Comparison of ENCODE assay signal across 36 mouse cellular contexts in genomic region chr6:38149483-38149882, GRCm38 (mm10). TPM values are rescaled to one million over a fixed set of nuclear protein-coding genes. Genes with fewer than 3 reads are reported as not detected.
"Had no signal": no experiment of that assay in that cellular context is flagged by ENCODE, and none has a peak within 500 bp of the region (broad histone marks: within the 10 kb centered on the region; RNA-seq: fewer than 3 reads in every experiment).

No protein-coding gene starts in this region.

- H3K4me2 ChIP-seq: embryonic facial prominence, embryonic 12.5 days; embryonic facial prominence, embryonic 13.5 days; embryonic facial prominence, embryonic 15.5 days; forebrain, embryonic 12.5 days; forebrain, embryonic 13.5 days; forebrain, embryonic 15.5 days had no signal

- ATAC-seq: forebrain, embryonic 13.5 days; forebrain, embryonic 14.5 days; forebrain, embryonic 15.5 days; forebrain, embryonic 16.5 days had no signal

- DNase-seq: cerebellum, adult 18-20 months; cerebellum, adult 2 months; cerebellum, adult 8-10 months; cerebellum, adult 9-10 months; cerebellum, adult 9-11 months; cerebellum, postnatal 10 days; cerebellum, postnatal 14 days; cerebellum, postnatal 25 days; cerebellum, postnatal 36 days; gastrocnemius, adult 2 months; gastrocnemius, postnatal 10 days; gastrocnemius, postnatal 14 days; gastrocnemius, postnatal 25 days; gastrocnemius, postnatal 36 days; heart, adult 18-20 months; heart, adult 2 months had no signal

- H3K9me3 ChIP-seq: embryonic facial prominence, embryonic 10.5 days; embryonic facial prominence, embryonic 12.5 days; embryonic facial prominence, embryonic 13.5 days; embryonic facial prominence, embryonic 15.5 days; forebrain, embryonic 10.5 days; forebrain, embryonic 12.5 days; forebrain, embryonic 13.5 days; forebrain, embryonic 15.5 days had no signal

- H3K4me1 ChIP-seq: forebrain, embryonic 12.5 days; forebrain, embryonic 13.5 days; forebrain, embryonic 15.5 days had no signal

- H3K4me3 ChIP-seq: embryonic facial prominence, embryonic 10.5 days; embryonic facial prominence, embryonic 12.5 days; embryonic facial prominence, embryonic 13.5 days; embryonic facial prominence, embryonic 15.5 days; erythroblast, embryonic 14.5 days; forebrain, embryonic 10.5 days; forebrain, embryonic 12.5 days; forebrain, embryonic 13.5 days; forebrain, embryonic 15.5 days; gastrocnemius, adult 2 months; heart, adult 2 months had no signal

- H3K27ac ChIP-seq: embryonic facial prominence, embryonic 10.5 days; embryonic facial prominence, embryonic 12.5 days; embryonic facial prominence, embryonic 13.5 days; embryonic facial prominence, embryonic 15.5 days; forebrain, embryonic 10.5 days; forebrain, embryonic 12.5 days; forebrain, embryonic 13.5 days; forebrain, embryonic 15.5 days; gastrocnemius, adult 2 months; heart, adult 2 months had no signal

- H3K9ac ChIP-seq: embryonic facial prominence, embryonic 12.5 days; embryonic facial prominence, embryonic 13.5 days; embryonic facial prominence, embryonic 15.5 days; forebrain, embryonic 12.5 days; forebrain, embryonic 13.5 days; forebrain, embryonic 15.5 days had no signal

- H3K27me3 ChIP-seq: embryonic facial prominence, embryonic 12.5 days; embryonic facial prominence, embryonic 13.5 days; embryonic facial prominence, embryonic 15.5 days; forebrain, embryonic 12.5 days; forebrain, embryonic 13.5 days; forebrain, embryonic 15.5 days had no signal

RNA-seq across cellular contexts. Expression of gene Atp6v0a4, which starts 25.1 kb away (rescaled TPM):
- total RNA-seq: granulocyte monocyte progenitor cell, adult 5-6 weeks had no signal
- polyA plus RNA-seq: embryonic facial prominence, embryonic 11.5 days; erythroblast, embryonic 14.5 days; forebrain, embryonic 10.5 days; forebrain, embryonic 12.5 days; forebrain, embryonic 14.5 days had no signal

RNA-seq across cellular contexts. Expression of gene Tmem213, which starts 40.4 kb away (rescaled TPM):
- total RNA-seq: common myeloid progenitor, adult 5-6 weeks; gastrocnemius, adult 18-20 months; gastrocnemius, adult 2 months; gastrocnemius, adult 8-10 months; gastrocnemius, postnatal 10 days; gastrocnemius, postnatal 14 days; gastrocnemius, postnatal 25 days; gastrocnemius, postnatal 36 days; gastrocnemius, postnatal 4 days; granulocyte monocyte progenitor cell, adult 5-6 weeks; heart, adult 18-20 months; heart, adult 2 months; heart, adult 8-10 months had no signal
- polyA plus RNA-seq: cerebellum, adult 2 months; cortical plate, adult 2 months; embryonic facial prominence, embryonic 11.5 days; embryonic facial prominence, embryonic 12.5 days; erythroblast, embryonic 14.5 days; forebrain, embryonic 10.5 days; forebrain, embryonic 12.5 days; forebrain, embryonic 13.5 days; forebrain, embryonic 14.5 days; forebrain, embryonic 15.5 days; forebrain, embryonic 16.5 days; frontal cortex, adult 2 months; heart, adult 2 months had no signal
